In genomic region chr5:131578737-131579136, GRCm38 (mm10) we compare ENCODE assay signal across 27 mouse cellular contexts.
"Had no signal": no experiment of that assay in that cellular context is flagged by ENCODE, and none has a peak within 500 bp of the region (broad histone marks: within the 10 kb centered on the region; RNA-seq: fewer than 3 reads in every experiment).

No protein-coding gene starts in this region.

- ATAC-seq: hindbrain, embryonic 16.5 days; inflammation-experienced regulatory T-cells, adult 6 months; intestine, embryonic 15.5 days; intestine, postnatal 0 days had no signal

- H3K27ac ChIP-seq: gastrocnemius, adult 2 months; heart, embryonic 10.5 days; hindbrain, embryonic 10.5 days; hindbrain, embryonic 12.5 days; hindbrain, embryonic 14.5 days; intestine, embryonic 15.5 days; kidney, embryonic 15.5 days; kidney, postnatal 0 days; liver, embryonic 13.5 days had no signal

- H3K4me3 ChIP-seq: gastrocnemius, adult 2 months; heart, embryonic 10.5 days; heart, embryonic 12.5 days; hindbrain, embryonic 10.5 days; hindbrain, embryonic 12.5 days; intestine, embryonic 15.5 days; kidney, embryonic 15.5 days; liver, embryonic 13.5 days had no signal

- DNase-seq: gastrocnemius, adult 2 months; gastrocnemius, postnatal 10 days; gastrocnemius, postnatal 25 days; heart, adult 18-20 months; heart, postnatal 10 days; heart, postnatal 4 days; kidney, adult 18-20 months; kidney, adult 8-10 months; kidney, postnatal 14 days; kidney, postnatal 36 days; layer of hippocampus, adult 9-11 months; layer of hippocampus, postnatal 36 days; left cerebral cortex, postnatal 4 days; liver; liver, embryonic 13.5 days had no signal

- H3K9ac ChIP-seq: heart, embryonic 12.5 days; hindbrain, embryonic 12.5 days; hindbrain, embryonic 14.5 days; intestine, embryonic 15.5 days; kidney, embryonic 15.5 days; liver, embryonic 13.5 days had no signal

- H3K27me3 ChIP-seq: intestine, embryonic 15.5 days; liver, embryonic 13.5 days had no signal

- H3K9me3 ChIP-seq: heart, embryonic 10.5 days; heart, embryonic 12.5 days; hindbrain, embryonic 10.5 days; hindbrain, embryonic 12.5 days; intestine, embryonic 15.5 days; kidney, embryonic 15.5 days; liver, embryonic 13.5 days had no signal

- H3K4me1 ChIP-seq: heart, embryonic 10.5 days; heart, embryonic 12.5 days had no signal

- H3K4me2 ChIP-seq: heart, embryonic 12.5 days; hindbrain, embryonic 12.5 days; hindbrain, embryonic 14.5 days; intestine, embryonic 15.5 days; kidney, embryonic 15.5 days; liver, embryonic 11.5 days; liver, embryonic 13.5 days had no signal

- H3K36me3 ChIP-seq: heart, embryonic 10.5 days; heart, embryonic 12.5 days; hindbrain, embryonic 10.5 days; hindbrain, embryonic 12.5 days; intestine, embryonic 15.5 days; kidney, embryonic 15.5 days; liver, embryonic 13.5 days had no signal
